Mouse (Mus musculus): ENCODE results near the gene Asb16. TPM values are rescaled to one million over a fixed set of nuclear protein-coding genes. Genes with fewer than 3 reads are reported as not detected.

The Asb16 gene
- polyA plus RNA-seq, 1 experiment: 0.70 TPM

GRCm38 (mm10) chr11:102291051-102291535, 22.6 kb downstream of the Asb16 start:
- Histone ChIP-seq H3K27ac (ENCODE audit: insufficient read depth, low read depth, low read length) (no peak overlapping the region), H3K36me3 (ENCODE audit: control insufficient read depth, insufficient read depth, low read length) (no peaks in the 10 kb centered on the region; the same call in 1 of the 2 replicates), H3K4me3 (ENCODE audit: insufficient read depth, low read depth, low read length) (no peak overlapping the region), H3K27me3 (replicated peaks; ENCODE audit: control insufficient read depth, insufficient read depth, low read length) (no peaks in the 10 kb centered on the region), H3K4me1 (ENCODE audit: control insufficient read depth, insufficient read depth, low read length) (peaks cover 3% of the 10 kb centered on the region; the same call in 1 of the 2 replicates)
- TF ChIP-seq POLR2A (IDR thresholded peaks at IDR 0.05; ENCODE audit: low read depth, low read length) (no peak), CTCF (conservative IDR thresholded peaks at IDR 0.05; ENCODE audit: insufficient read depth, insufficient read length, low read depth, low read length) (no peak)
- 80% methylated on average over 11 of the region's 11 CpGs for WGBS
- no peak for DNase-seq

GRCm38 (mm10) chr11:102293971-102294370, 25.4 kb downstream of the Asb16 start:
- TF ChIP-seq CTCF (conservative IDR thresholded peaks at IDR 0.05; ENCODE audit: insufficient read depth, insufficient read length, low read depth, low read length): no peak
- no peak for TF ChIP-seq POLR2A (IDR thresholded peaks at IDR 0.05; ENCODE audit: low read depth, low read length)
- Histone ChIP-seq H3K27me3 (replicated peaks; ENCODE audit: control insufficient read depth, insufficient read depth, low read length) (no peaks in the 10 kb centered on the region), H3K36me3 (ENCODE audit: control insufficient read depth, insufficient read depth, low read length) (no peaks in the 10 kb centered on the region; the same call in 1 of the 2 replicates), H3K4me1 (ENCODE audit: control insufficient read depth, insufficient read depth, low read length) (peaks cover 3% of the 10 kb centered on the region; the same call in 1 of the 2 replicates), H3K4me3 (ENCODE audit: insufficient read depth, low read depth, low read length) (no peak overlapping the region), H3K27ac (ENCODE audit: insufficient read depth, low read depth, low read length) (no peak overlapping the region)
- DNase-seq: no peak
- 92% methylated on average over 13 of the region's 13 CpGs for WGBS

- WGBS: 71% methylated on average over 5 of the region's 5 CpGs
- H3K4me1 ChIP-seq (ENCODE audit: control insufficient read depth, insufficient read depth, low read length): peaks cover 3% of the 10 kb centered on the region; the same call in 1 of the 2 replicates
- TF ChIP-seq CTCF (conservative IDR thresholded peaks at IDR 0.05; ENCODE audit: insufficient read depth, insufficient read length, low read depth, low read length) (no peak), POLR2A (IDR thresholded peaks at IDR 0.05; ENCODE audit: low read depth, low read length) (no peak)
Measured at GRCm38 (mm10) chr11:102294416-102294815, 25.9 kb downstream of the Asb16 start.

GRCm38 (mm10) chr11:102294887-102295597, 26.5 kb downstream of the Asb16 start:
- WGBS: 70% methylated on average over 12 of the region's 12 CpGs
- Histone ChIP-seq H3K4me1 (ENCODE audit: control insufficient read depth, insufficient read depth, low read length) (peaks cover 3% of the 10 kb centered on the region; the same call in 1 of the 2 replicates), H3K27me3 (replicated peaks; ENCODE audit: control insufficient read depth, insufficient read depth, low read length) (no peaks in the 10 kb centered on the region), H3K4me3 (ENCODE audit: insufficient read depth, low read depth, low read length) (peak overlapping the region; percentile 91), H3K36me3 (ENCODE audit: control insufficient read depth, insufficient read depth, low read length) (no peaks in the 10 kb centered on the region; the same call in 1 of the 2 replicates), H3K27ac (ENCODE audit: insufficient read depth, low read depth, low read length) (peak overlapping the region; percentile 80)
- no peak for DNase-seq
- no peak for TF ChIP-seq POLR2A (IDR thresholded peaks at IDR 0.05; ENCODE audit: low read depth, low read length)
- TF ChIP-seq CTCF (conservative IDR thresholded peaks at IDR 0.05; ENCODE audit: insufficient read depth, insufficient read length, low read depth, low read length): 0 out of 2 replicates have a peak, but pooled peaks have one; percentile 5

More at GRCm38 (mm10) chr11:102294416-102294815, 25.9 kb downstream of the Asb16 start:
- Histone ChIP-seq H3K27me3 (replicated peaks; ENCODE audit: control insufficient read depth, insufficient read depth, low read length) (no peaks in the 10 kb centered on the region), H3K27ac (ENCODE audit: insufficient read depth, low read depth, low read length) (no peak overlapping the region), H3K4me3 (ENCODE audit: insufficient read depth, low read depth, low read length) (no peak overlapping the region), H3K36me3 (ENCODE audit: control insufficient read depth, insufficient read depth, low read length) (no peaks in the 10 kb centered on the region; the same call in 1 of the 2 replicates)
- DNase-seq: no peak

GRCm38 (mm10) chr11:102295598-102296471, 27.3 kb downstream of the Asb16 start:
- Histone ChIP-seq H3K4me3 (ENCODE audit: insufficient read depth, low read depth, low read length) (peak overlapping the region; percentile 91), H3K27ac (ENCODE audit: insufficient read depth, low read depth, low read length) (peak overlapping the region; percentile 80), H3K4me1 (ENCODE audit: control insufficient read depth, insufficient read depth, low read length) (no peaks in the 10 kb centered on the region; the same call in 1 of the 2 replicates), H3K36me3 (ENCODE audit: control insufficient read depth, insufficient read depth, low read length) (no peaks in the 10 kb centered on the region; the same call in 1 of the 2 replicates), H3K27me3 (replicated peaks; ENCODE audit: control insufficient read depth, insufficient read depth, low read length) (no peaks in the 10 kb centered on the region)
- under 1% methylated on average over 48 of the region's 73 CpGs for WGBS
- TF ChIP-seq CTCF (conservative IDR thresholded peaks at IDR 0.05; ENCODE audit: insufficient read depth, insufficient read length, low read depth, low read length): no peak
- TF ChIP-seq POLR2A (IDR thresholded peaks at IDR 0.05; ENCODE audit: low read depth, low read length): no peak
- peak; percentile 56 for DNase-seq

- under 1% methylated on average over 95 of the region's 125 CpGs for WGBS
- Histone ChIP-seq H3K4me3 (ENCODE audit: insufficient read depth, low read depth, low read length) (peak within 1 kb of the TSS; percentile 91), H3K36me3 (ENCODE audit: control insufficient read depth, insufficient read depth, low read length) (no peaks in the 10 kb centered on the region; the same call in 1 of the 2 replicates), H3K27me3 (replicated peaks; ENCODE audit: control insufficient read depth, insufficient read depth, low read length) (no peaks in the 10 kb centered on the region), H3K4me1 (ENCODE audit: control insufficient read depth, insufficient read depth, low read length) (no peaks in the 10 kb centered on the region; the same call in 1 of the 2 replicates), H3K27ac (ENCODE audit: insufficient read depth, low read depth, low read length) (peak within 1 kb of the TSS; percentile 96)
- no peak for TF ChIP-seq CTCF (conservative IDR thresholded peaks at IDR 0.05; ENCODE audit: insufficient read depth, insufficient read length, low read depth, low read length)
- TF ChIP-seq POLR2A (IDR thresholded peaks at IDR 0.05; ENCODE audit: low read depth, low read length): peak; percentile 49
- DNase-seq: peak; percentile 99
Measured at GRCm38 (mm10) chr11:102296491-102297472, 28.2 kb downstream of the Asb16 start, which contains the start of gene Atxn7l3. Gene Atxn7l3, minus strand, starts transcription at chr11:102296631.
